Mouse (Mus musculus) midbrain, embryonic 15.5 days (tissue): Measurements from ENCODE around the gene Spint2. TPM values are rescaled to one million over a fixed set of nuclear protein-coding genes. Genes with fewer than 3 reads are reported as not detected.

Source experiments
- polyA plus RNA-seq: library from polyadenylated mRNA; unstranded; fragments of >200 nt; fragmentation: Nextera tagmentation; extraction: Ambion mirVana; gene quantifications from 2 replicates; pipeline ENCODE4 v1.2.1, GENCODE M21; 2015

Spint2 gene
- polyA plus RNA-seq, 1 experiment from 2014 or later = 77.3 TPM

Other genes with a start within 250 kb of the Spint2 start
- gene Ryr1, start 156.7 kb downstream of the Spint2 start, polyA plus RNA-seq = 11.8 and 12.4 TPM in 2 replicates
- gene Rasgrp4, start 147.1 kb downstream of the Spint2 start, polyA plus RNA-seq = 0.90 and 0.95 TPM in 2 replicates
- gene Fam98c, start 125.7 kb downstream of the Spint2 start, polyA plus RNA-seq = 21.8 and 27.9 TPM in 2 replicates
- gene Ggn, start 111.7 kb downstream of the Spint2 start, polyA plus RNA-seq = 0.37 and 1.1 TPM in 2 replicates
- gene Spred3, start 111.5 kb downstream of the Spint2 start, polyA plus RNA-seq = 11.3 and 11.5 TPM in 2 replicates
- 282 and 290 TPM in 2 replicates for gene Psmd8, start 101.2 kb downstream of the Spint2 start, polyA plus RNA-seq
- gene Catsperg1, start 67.9 kb downstream of the Spint2 start, polyA plus RNA-seq = 4.2 and 5.3 TPM in 2 replicates
- 1.2 and 1.4 TPM in 2 replicates for gene Kcnk6, start 49.4 kb downstream of the Spint2 start, polyA plus RNA-seq
- 91.2 and 95.1 TPM in 2 replicates for gene Yif1b, start 43.6 kb downstream of the Spint2 start, polyA plus RNA-seq
- 1.1 and 1.5 TPM in 2 replicates for gene 2200002D01Rik, start 33.4 kb downstream of the Spint2 start, polyA plus RNA-seq
- gene Ppp1r14a, start 7.4 kb upstream of the Spint2 start, polyA plus RNA-seq = 3.3 and 4.3 TPM in 2 replicates
- 256 and 261 TPM in 2 replicates for gene Dpf1, start 22.0 kb upstream of the Spint2 start, polyA plus RNA-seq
- 19.0 and 22.4 TPM in 2 replicates for gene Sipa1l3, start 236.7 kb upstream of the Spint2 start, polyA plus RNA-seq